Mouse (Mus musculus): ENCODE results near the gene Dnajc21.
A peak's percentile ranks its signal among the peaks of the same experiment; 100 is the strongest.
"Not testable (repeated sequence)": the region's sequence is repeated elsewhere in the genome, so short reads cannot be mapped to it uniquely, and the experiment has no call there.

Dnajc21 gene

DNA sequence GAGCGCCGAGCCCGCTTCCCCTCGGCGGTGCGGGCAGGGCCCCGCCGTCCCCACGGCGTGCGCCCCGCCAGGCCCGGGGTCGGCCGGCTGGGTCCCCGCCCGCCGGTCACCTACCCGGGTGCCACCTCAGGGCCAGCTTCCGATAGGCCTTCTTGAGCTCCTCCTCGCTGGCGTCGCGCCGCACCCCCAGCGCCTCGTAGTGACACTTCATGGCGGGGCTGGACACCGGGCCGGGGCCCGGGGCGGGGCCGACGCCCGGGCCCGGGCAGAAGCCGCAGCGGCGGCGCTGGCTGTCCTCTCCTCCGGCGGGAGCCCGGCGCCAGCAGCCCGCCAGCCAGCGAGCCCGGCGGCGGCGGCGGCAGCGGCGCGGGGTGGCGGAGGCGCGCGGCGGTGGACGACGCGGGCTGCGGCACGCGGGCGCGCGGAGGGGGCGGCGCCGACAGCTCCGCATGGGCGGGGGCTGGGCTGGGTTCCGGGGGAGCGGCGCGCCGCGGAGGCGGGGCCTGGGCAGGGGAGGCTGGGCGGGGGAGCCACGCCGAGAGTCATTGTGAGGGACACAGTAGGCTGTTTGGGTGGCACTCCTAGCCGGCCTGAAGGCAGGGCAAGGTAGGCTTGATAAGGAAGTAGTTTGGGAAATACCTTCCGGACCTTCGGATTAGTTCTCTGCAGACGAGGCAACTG lies at the start of gene Dnajc21:
TSS of gene Dnajc21 (minus strand) at position 366 of the 681 bp plus-strand sequence.
- DNase-seq (ENCODE audit: low spot score): no peak

DNA sequence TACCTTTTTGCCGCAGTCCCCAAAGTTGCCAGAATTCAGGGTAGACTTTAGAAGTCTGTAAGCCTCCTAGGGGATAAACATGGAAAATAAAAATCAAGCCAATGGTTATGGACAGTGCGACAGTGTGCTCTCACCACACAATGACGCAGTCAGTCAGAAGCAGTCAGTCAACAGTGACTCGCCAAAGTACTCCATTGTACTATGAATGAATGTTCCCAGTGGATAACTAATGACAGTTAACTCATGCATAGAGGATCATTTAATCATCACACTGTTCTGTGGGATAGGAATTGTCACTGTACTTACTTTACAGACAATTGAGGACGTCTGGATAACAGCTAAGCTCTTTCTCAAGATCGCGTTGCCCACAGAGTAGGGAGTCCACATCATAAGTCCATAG lies 44.9 kb upstream of the Dnajc21 start:
- no peak for DNase-seq (ENCODE audit: low spot score)

DNA sequence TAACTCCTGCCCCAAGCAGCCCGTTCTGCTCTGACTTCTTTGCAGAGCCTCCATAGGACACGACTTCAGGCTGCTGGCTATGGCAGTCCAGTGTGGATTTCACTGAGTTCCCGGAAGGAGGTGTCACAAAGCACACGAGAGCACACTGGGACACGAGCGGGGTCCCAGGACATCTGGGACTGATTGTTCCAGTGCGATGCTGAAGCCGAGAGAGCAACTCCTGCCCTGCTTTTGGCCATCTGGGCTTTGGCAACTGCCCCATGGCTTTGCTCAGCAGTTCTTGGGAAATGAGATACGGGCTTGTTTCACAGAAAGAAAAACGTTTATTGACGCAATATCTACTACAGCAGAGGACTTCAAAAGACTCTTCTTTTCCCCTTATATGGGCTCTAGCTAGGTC lies 35.8 kb upstream of the Dnajc21 start:
- DNase-seq (ENCODE audit: low spot score): no peak

GRCm38 (mm10) chr15:10500838-10501719 lies 30.8 kb upstream of the Dnajc21 start:
- DNase-seq (ENCODE audit: low spot score): no peak

GRCm38 (mm10) chr15:10500035-10500434 lies 29.7 kb upstream of the Dnajc21 start:
- DNase-seq (ENCODE audit: low spot score): no peak

DNA sequence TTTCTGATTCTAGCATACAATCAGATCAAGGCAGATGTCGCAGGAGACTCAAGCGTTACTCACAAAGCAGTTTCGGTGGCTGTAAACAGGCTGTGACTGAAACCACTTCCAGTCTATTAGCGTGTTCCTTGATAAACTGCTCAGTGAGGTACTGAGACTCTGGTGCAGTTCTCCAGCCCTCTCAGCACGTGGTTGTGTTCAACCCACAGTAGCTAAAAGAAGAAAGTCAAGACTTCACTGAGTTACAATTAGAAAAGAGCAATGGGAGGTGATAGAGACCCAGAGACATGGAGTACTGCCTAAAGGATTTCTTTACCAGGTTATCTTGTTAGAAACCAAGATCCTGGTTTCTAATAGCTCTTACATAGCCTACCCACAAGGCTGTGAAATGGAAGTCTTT lies 29.3 kb upstream of the Dnajc21 start:
- no peak for DNase-seq (ENCODE audit: low spot score)

GRCm38 (mm10) chr15:10496696-10497095 lies 26.4 kb upstream of the Dnajc21 start:
- DNase-seq (ENCODE audit: low spot score): not testable (repeated sequence)

DNA sequence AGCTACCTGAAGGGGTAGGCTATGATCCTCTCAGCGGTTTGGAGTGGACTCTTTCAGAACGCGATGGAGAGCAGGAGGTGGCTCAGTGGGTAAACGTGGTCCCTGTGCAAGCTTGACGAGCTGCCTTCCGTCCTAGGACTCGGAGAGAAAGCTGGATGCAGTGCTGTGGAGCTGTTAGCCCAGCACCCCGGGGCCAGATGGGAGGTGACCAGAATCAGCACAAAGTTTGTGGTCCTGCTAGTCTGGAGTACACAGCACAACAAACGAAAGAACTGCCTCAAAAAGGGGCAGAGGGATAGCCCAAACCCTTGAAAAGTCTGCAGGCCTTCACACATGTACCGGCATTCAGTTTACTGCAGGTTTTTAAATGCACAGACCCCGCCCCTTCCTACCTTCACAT lies 25.6 kb upstream of the Dnajc21 start:
- DNase-seq (ENCODE audit: low spot score): no peak

DNA sequence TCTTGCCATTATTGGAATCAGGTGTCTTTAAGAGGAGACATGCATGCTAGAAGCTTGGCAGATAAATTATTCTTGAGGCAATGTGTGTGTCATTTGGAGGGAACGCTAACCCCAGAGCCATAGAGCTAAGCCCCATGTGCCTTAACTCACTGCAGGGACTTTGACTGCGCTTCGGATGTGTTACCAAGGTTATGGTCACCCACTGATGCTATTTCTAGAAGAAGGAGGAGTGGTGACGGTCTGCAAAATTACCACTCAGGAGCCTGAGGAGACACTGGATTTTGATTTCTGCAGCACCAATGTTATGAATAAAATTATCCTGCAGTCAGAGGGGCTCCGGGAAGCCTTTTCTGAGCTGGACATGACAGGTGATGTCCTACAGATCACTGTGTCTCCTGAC lies 19.8 kb upstream of the Dnajc21 start:
- no peak for DNase-seq (ENCODE audit: low spot score)

GRCm38 (mm10) chr15:10487246-10487645 lies 16.9 kb upstream of the Dnajc21 start:
- DNase-seq (ENCODE audit: low spot score): no peak

DNA sequence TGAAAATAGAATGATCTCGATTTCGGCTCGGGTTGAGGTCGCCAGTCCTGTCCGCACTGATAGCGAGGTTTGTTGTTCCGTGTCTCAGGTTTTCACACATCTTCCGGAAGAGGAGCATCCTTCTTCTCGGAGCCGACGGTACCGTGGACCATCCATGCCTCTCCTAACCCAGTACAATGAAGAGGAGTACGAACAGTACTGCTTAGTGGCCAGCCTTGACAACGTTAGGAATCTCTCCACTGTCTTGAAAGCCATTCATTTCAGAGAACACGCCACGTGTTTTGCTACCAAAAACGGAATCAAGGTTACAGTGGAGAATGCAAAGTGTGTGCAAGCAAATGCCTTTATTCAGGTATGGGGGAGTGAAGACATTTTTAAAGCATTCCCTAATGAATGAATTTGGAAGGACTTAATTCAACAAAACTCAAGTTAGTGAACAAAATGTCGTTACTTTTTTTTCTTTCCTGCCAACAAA lies 16.1 kb upstream of the Dnajc21 start:
- no peak for DNase-seq (ENCODE audit: low spot score)

GRCm38 (mm10) chr15:10485484-10486364 lies 15.4 kb upstream of the Dnajc21 start, which contains the start of the genes Brix1 and Rad1:
Brix1 (minus strand) TSS chr15:10485947.
Rad1 (plus strand) TSS chr15:10486018.
- DNase-seq (ENCODE audit: low spot score): peak; percentile 95

DNA sequence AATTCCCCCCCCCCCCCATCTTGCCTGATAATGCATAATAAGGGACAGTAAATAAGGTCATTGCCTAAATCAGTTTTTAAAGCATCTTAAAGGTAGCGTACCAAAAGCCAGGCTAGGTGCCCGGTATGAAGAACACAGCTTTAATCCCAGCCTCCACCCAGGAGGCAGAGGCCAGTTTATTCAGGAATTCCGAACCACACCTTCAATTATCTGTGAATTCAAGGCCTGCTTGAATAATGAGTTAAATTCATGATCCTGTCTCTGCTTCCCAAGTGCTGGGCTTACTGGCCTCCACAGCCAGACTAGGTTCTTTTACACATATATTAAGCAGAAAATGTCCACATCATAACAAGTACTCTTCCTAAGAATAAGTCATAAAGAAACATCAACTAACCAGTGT lies 625 bp upstream of the Dnajc21 start:
- DNase-seq (ENCODE audit: low spot score): no peak

DNA sequence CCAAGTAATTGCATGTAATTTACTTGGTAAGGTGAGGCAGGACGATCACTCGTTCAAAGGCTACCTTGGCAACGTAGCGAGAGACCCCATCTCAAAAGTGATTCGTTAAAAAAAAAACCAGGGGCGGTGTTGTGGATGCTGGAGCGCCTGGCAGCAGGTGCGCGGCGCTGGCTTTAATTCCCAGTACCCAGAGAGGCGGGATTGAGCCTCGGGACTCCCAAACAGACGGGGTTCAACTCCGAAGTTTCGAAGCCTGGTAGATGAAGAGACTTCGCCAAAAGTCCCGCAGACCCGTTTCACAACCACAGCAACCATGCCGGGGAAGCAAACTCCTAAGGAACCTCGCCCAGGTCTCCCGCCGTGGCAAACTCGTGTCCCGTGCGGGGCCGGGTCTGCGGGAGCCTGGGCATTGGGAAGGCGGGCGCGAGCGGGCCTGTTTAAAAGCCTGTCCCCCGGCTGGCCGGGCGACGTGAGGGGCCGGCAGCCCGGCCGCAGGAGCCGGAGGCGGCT lies 620 bp downstream of the Dnajc21 start:
- DNase-seq (ENCODE audit: low spot score): no peak

- no peak for DNase-seq (ENCODE audit: low spot score)
Observed at GRCm38 (mm10) chr15:10468761-10469160, 1.6 kb downstream of the Dnajc21 start.

GRCm38 (mm10) chr15:10464678-10465077 lies 5.6 kb downstream of the Dnajc21 start:
- DNase-seq (ENCODE audit: low spot score): no peak

DNA sequence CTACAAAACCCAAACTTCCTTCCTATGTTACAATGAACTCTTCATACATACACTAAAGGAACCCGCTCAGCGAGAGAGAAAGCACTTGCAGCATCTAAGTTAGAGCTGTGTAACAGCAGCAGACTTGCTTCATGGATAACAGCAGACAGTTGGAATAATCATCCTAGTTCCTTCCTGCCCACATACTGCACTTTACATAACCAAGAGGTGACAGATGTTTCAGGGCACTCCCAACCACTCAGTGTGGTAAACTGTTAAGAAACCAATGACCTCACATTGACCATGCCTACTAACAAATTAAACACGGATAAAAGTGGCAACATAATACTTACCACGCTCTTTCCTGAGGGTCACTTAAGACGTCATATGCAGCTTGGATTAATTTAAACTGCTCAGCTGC lies 6.8 kb downstream of the Dnajc21 start:
- DNase-seq (ENCODE audit: low spot score): peak; percentile 14

DNA sequence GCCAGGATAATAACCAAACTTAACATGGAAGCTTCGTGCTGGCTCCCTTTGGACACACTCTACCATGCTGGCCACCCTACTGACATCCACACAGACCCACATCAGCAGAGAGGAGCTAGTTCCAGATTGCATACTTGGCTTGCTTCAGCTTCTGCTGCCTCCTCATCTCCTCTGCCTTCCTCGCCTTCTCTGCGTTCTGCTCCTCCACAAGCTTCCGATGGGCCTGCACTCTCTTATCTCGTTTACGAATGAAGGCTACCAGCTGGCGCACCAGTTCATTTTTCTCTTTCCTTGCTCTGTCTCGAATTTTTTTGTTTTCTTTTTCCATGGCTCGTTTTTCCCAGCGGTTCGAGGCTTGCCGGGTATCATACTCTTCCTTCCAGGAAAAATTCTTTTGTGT lies 9.3 kb downstream of the Dnajc21 start:
- no peak for DNase-seq (ENCODE audit: low spot score)

DNA sequence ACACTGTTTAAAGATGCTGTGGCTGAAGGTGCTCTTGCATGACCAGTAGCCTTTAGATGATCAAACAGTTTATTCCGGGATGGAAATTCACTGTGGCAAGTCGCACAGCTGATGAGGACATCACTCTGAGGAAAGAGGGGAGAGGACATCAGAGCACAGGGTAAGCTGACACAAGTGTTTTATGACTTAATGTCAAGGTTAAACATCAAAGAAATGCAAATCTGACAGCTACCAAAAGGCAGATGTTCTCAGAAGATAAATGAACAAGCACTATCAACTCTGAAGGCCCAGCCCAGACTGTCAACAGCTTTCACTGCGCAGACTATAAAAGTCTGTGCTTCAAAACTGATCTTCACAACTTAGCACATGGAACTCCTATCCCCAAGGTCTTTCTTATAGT lies 23.2 kb downstream of the Dnajc21 start:
- no peak for DNase-seq (ENCODE audit: low spot score)

- no peak for DNase-seq (ENCODE audit: low spot score)
Observed at GRCm38 (mm10) chr15:10442275-10442674, 28.0 kb downstream of the Dnajc21 start.

GRCm38 (mm10) chr15:10441493-10441892 lies 28.8 kb downstream of the Dnajc21 start:
- DNase-seq (ENCODE audit: low spot score): no peak

GRCm38 (mm10) chr15:10439963-10440362 lies 30.4 kb downstream of the Dnajc21 start:
- no peak for DNase-seq (ENCODE audit: low spot score)
